Mouse (Mus musculus) ovary, postnatal 10 days (tissue): ENCODE data around the gene Zfp36l2.
"Not testable (repeated sequence)": the region's sequence is repeated elsewhere in the genome, so short reads cannot be mapped to it uniquely, and the experiment has no call there.

Source experiments
- DNase-seq: peaks from one replicate; pipeline ENCODE4 v3.0.0; 2022; ENCODE audit warnings: low spot score

Zfp36l2 gene

DNA sequence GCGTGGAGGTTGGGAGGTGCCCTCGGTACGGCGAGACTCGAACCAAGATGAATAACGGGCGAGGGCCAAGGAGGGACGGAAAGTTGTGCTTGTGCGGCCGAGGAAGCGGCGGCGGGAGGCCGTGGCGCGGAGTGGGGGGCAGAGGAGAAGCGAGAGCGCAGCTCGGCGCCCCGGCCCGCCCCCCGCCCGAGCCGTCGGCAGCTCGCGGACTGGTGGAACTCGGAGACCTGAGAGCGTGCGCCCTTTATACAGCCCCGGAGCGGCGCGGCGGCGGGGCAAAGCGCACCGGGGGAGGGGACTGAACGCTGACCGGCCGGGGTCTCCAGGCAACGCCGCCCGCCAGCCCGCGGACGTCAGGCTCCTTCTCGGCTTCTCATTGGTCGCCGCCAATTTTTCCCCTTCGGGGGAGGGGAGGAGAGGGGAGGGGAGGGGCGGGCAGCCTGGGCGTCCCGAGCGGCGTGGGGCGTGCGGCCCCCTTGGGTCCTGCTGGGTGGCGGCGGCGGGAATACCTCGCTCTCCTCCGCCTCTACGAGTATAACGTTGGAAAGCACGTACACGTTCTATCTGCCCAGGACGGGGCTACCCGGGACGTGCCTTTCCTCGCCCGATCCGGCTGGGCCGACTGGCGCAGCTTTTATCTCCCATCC, at the start of gene Zfp36l2:
TSS of gene Zfp36l2 (minus strand) at position 221 of the 647 bp plus-strand sequence.
- DNase-seq: peak; percentile 99

DNA sequence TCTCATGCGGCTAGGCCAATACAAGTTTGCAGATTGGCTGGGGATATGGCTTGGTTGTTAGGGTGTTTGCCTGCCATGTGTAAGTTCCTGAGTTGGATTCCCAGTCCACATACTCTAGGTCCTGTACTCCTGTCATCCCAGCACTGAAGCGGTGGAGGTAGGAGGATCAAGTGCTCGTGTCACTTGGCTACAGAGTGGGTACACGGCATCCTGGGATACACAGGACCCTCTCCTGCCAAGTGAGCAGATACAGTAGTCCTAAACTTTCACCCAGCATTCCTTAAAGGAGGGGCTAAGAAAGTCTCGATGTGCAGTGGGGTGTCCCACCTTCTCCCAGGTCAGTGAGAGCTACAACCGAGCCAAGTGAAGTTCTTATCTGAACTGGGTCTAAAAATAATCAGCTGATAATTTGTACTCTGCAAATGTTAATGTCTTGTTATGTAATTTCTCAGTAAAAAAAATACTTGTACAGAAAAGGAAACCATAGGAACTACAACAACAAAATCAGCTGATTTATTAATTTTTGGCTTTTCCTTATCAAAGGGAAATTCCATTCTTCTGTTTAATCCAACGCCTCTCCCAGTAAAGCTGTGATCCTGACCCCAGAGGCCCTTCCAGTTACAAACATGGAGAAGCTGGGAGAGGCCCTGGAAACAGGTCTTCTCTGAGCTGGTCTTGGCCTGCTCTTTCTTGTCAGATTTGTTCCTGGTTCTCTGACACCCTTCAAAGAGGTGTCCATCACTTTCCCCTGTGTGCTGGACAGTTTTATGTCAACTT, 49.2 kb upstream of the Zfp36l2 start:
- no peak for DNase-seq

DNA sequence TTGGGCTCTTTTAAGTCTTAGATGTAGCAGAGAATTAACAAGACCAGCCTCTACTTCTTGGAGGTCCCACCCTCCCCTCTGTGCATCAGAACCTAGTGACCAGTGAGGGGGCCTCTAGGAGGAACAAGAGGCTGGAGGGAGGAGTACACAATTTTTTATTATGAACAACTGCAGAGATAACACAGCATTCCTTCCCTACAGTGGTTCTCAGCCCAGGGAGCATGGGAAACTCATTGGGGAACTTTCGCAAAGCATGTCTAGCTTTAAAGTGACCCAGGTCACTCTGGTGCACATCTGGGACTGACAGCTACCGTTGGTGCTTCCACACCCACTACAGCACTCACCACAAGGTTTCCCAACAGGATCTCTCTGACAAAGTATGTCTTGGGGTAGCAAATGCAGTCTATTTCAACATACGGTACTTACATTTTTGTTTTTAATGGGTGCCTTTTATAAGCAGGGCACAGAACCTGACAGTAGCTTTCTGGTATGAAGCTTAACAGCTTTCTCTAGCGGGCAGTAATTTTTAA, 47.7 kb upstream of the Zfp36l2 start:
- no peak for DNase-seq

DNA sequence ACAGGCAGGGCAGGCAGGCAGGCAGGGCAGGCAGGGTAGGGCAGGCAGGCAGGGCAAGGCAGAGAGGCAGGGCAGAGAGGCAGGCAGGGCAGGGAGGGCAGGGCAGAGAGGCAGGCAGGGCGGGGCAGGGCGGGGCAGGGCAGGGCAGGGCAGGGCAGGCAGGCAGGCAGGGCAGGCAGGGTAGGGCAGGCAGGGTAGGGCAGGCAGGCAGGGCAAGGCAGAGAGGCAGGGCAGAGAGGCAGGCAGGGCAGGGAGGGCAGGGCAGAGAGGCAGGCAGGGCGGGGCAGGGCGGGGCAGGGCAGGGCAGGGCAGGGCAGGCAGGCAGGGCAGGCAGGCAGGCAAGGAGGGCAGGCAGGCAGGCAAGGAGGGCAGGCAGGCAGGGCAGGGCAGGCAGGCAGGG, 47.0 kb upstream of the Zfp36l2 start:
- DNase-seq: not testable (repeated sequence)

DNA sequence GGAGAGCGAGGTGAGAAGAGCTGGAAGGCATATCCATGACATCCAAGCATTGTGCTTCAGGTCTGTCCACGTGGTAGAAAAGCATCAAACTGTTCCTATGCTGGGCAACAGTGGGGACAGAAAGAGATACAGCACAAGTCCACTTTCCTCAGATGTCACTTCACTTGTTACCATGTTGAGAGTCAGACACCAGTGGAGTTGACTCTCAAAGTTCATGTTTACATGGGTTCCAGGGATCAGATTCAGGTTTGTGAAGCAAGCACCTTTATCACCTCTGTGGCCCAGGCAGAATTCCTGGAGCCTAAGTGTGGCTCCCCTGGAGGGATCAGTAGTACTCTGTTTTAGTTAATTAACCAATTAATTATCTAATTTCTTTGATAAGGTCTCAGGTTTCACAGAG, 46.0 kb upstream of the Zfp36l2 start:
- DNase-seq: no peak

DNA sequence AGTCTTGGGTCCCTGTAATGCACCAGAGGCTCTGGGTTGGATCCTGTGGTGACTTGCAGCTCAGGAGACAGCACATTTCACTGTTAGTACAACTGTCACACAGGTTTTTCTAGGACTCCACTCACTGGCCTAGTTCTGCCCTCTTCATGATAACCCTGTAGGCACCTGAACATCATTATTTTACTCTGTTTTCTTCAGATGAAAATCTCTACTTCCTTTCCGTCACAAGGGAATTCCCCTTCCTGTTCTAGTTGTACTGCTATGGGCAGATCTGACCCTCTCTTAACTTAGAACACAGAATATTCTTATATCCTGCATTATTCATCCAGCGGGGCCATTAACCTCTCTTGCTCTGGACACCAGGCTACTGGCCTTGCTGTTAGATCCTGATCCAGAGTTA, 43.6 kb upstream of the Zfp36l2 start:
- no peak for DNase-seq

DNA sequence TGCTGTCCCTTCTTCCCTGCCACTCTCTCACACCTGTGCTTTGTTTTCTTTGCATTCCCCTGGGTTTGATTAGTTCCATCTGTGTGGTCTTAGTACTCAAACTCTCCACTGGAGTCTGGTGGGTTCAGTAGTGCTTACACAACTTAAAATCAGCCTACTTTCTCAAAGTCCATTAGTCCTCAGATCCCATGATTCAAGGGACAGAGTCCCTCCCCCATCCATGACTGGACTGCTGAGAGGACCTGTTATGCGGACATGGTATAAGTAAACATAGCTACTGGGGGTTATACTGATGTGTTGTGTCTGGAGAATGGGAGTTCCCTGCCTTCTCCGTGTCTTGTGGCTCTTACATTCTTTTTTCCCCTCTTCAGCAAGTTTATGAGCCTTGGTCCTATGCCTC, 40.5 kb upstream of the Zfp36l2 start:
- DNase-seq: no peak

DNA sequence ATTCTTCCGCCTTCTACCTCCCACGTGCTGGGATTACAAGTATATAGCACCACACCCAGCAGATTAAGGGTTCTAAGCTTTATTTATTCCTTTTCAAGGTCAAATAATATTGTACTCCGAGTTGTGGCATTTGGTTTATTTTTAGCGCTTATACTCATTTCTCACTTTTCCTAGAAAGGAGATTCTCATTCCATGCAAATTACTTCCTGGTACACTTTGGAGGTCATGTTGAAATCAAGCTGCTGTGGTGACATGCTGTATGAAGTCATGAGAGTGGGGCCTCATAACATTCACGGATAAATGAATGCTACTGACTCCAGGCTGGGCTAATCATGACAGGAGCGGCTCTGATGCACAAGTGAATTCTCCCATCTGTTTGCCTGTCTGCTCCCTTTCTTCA, 38.9 kb upstream of the Zfp36l2 start:
- DNase-seq: no peak

DNA sequence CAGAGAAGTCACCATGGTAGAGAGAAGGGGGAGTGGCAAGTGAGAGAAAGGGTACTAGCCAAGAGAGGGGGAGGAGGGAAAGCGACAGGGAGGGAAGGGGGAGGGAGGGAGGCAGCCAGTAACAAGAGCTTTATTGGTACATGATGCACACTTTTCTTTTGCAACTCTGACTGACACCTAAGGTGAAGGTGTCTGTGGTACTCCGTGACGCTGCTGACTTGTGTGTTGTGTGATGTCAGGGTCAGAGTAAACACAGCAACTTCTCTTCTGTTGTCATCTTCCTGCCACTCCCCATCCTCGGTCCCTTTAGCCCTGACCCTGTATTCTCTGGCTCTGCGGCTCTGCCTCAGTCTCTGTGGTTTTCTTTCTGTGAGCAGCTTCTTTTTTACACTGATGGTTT, 38.5 kb upstream of the Zfp36l2 start:
- no peak for DNase-seq

DNA sequence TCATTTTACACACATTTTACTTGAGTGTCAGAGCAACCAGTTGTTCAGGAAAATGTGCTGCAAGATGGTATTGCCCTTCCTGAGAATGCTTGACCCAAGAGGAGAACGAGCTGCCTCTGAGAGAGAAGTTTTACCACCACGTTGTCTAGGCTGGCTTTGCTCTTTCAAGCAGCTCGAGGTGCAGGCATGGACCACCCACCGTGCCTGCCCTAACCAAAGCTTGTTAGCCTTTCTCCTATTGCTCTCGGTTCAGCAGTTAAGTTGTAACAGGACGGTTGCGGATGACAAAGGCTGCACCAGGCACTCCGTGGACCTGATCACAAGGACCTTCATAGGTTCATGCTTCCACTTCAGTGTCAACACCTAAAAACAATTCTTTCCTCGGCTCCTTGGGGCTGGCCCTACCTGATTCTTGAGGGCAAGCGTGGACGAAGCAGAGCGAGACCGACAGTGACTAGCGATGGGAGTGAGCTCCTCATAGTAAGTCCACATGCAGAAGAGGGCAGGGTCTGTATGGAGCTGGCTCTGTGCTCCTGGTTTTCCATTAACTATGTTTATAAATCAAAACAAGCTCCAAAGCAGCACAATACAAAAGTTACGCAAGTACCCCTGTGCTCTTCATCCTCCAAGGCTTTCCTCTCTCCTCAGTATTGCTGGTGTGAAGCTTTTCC, 36.6 kb upstream of the Zfp36l2 start:
- DNase-seq: no peak

DNA sequence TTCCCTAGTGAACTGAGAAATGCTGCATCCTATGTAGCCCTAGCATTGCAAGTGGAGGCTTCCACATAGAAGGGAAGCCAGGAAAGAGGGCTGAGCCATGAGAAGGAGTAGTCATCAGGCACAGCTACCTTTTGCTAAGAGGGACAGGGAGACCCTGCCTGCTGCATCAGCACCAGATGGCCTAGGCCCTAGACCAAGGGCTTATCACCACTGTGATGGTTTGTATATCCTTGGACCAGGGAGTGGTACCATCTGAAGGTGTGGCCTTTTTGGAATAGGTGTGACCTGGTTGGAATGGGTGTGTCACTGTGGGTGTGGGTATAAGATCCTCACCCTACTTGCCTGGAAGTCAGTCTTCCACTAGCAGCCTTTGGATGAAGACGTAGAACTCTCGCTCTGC, 31.1 kb upstream of the Zfp36l2 start:
- not testable (repeated sequence) for DNase-seq

DNA sequence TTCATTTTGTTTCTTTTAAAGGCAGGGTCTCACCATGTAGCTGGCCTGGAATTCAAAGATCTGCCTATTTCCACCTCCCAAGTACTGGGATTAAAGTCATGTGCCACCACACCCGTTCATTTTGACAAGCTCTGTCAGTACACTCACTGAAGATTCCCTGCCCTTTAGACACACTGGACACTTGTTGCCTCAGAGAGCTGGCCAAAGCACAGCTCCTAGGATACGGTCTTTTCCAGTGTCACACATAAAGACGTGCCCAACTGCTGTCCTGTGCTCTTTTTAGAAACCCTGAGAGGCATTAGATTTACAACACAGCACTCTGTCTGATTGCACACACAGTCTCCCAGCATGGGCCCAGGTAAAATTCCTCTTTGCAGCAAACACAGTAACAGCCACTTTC, 29.9 kb upstream of the Zfp36l2 start:
- DNase-seq: no peak

DNA sequence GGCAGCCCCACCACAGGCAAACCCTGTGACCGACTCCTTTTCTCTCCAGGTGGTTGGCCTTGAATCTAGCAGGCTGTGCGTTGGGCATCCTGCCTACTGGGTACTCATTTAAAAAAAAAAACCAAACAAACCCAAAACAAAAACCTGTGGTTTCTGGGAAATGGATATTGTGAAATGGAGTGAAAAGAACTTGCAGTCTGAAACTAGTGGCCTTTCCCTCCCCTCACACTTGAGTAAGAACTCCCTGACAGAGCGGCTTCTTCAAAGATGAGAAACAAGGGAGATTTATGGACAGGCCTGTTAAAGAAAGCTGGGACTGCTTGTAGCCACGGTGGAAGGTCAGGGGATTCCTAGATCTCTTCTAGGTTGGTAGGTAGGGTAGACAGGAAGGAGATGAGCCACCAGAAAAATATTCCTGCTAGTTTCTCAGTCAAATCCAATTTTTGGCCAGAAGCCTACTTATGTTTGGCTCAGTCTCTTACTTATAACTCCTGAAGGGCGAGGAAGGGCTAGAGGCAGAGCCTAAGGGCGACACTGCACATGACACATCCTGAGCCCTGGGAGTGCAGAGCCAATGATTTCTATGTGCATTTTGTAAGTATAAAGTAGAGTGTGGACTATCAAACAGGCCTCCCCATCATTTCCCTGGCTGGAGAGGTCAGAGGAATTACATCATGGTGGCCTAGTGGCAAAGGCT, 27.7 kb upstream of the Zfp36l2 start:
- DNase-seq: no peak

DNA sequence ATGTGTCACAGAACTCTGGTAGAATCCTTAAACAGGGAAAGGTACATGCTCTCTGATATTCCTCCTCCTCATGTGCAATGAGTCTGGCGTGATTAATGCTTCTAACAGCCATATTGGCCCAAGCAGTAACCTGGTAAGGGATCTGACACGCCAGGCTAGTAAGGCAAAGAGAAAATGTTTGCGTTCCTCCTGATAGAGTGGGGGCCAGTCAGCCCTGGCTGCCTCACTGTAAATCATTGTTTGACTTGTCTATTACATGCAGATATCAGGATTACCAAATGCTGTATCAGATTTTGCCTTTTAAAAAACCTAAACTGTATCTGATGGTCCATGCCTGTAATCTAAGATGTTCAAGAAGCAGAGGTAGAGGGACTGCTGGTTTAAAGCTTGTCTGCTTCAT, 25.7 kb upstream of the Zfp36l2 start:
- no peak for DNase-seq

DNA sequence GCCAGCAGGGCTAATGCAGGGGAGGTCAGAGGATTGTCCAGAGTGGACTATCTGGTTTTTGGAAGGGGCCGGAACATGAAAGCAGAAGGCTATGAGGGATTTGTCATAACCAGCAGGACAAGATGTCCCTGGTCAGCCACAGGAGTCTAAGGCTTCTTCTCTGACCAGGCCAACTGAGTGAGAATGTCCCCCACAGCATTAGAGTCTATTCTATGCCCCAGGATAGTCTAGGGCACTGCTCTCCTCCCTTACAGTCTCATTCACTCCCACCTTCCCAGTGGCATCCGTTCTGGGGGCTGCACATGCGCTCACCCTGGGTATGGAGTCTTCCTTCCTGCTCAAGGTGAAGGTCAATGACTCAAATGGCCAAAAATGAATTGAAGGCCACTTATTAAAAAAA, 19.9 kb upstream of the Zfp36l2 start:
- DNase-seq: no peak

DNA sequence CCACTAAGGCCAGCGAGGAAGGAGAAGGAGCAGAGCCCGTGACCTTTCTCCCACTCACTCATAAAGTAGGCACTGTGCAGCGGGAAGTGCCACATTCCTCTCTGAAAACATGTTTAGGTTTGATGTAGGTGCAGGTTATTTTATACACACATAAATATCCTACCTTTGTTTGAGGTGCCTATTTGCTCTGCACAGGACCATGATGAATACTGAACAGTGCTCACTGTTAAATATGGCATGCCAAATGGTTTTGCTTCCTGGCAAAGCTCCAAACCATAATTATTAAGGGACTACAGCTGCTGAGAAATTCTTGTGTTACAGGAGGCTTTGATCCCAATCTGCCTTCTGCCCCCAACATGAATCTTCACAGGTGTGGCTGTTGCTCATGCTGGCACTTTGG, 18.5 kb upstream of the Zfp36l2 start:
- no peak for DNase-seq

DNA sequence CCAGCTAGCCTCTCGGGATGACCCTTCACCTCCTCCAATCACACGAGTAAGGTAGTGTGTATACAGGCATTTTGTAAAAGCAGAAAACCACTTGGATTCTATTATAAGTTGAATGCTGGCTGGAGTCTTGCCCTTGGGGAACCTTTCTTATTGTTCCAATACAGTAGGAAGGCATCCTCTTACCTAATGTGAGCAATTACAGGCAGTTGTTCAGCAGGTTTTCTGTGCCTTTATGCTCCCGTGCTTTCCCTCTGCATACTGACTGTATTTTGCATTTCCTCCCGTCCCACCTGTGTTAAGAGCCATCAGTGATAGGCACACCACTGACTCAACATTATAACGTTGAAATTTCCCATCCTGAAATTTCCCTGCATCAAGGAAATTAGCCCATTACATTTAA, 17.2 kb upstream of the Zfp36l2 start:
- DNase-seq: no peak

DNA sequence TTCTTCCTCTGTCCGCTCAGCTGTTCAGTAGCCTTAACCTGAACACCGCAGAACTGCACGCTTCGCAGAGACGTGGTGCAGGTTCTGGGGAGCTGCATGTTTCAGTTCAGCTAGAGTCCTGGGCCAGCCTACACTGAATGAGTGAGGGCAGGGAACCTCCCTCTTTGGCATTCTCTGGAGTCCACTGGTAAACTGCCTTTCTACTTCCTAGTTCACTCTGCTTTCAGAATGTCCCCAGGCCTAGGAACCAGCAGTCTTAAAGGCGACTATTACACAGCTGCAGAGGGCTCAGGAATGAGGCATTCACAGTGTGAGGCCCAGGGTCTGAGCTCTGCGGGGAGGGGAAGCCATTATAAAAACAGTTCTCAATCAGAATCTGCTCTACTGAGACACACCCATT, 15.6 kb upstream of the Zfp36l2 start:
- DNase-seq: no peak

DNA sequence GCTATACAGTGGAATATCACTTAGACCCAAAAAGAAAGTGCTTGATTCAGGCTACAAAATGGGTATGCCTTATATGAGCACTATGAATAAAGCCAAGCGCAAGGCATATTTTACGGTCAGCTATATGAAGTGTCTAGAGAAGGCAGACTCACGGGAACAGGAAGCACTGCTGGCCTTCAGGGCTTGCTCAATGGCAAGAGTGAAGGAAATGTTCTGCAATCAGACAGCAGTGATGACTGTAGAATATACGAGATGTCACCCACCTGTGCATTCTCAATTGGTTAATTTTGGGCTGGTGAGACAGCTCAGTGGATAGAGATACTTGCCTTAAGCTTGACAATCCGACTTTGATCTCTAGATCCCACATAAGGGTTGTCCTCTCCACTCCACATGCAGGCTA, 13.4 kb upstream of the Zfp36l2 start:
- DNase-seq: no peak

DNA sequence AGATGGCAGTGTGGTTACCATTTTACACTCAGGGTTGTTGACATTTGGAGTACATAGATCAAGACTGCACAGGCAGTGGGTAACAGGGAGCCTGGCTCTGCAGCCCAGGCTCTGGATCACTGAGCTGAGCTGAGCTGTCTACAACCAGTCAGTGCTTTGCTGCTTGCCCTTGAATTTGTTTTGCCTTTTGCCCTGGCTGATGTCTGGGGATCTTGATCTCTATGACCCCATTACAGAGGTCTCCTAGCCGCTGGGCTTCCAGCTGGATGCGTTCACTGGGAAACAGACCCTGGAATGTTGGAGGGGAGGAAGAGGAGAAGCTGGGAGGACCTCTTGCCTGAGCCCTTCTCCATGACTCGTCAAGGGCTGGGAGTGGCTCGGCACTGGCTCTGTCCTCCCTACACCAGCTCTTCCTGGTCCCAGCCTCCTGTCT, 10.2 kb upstream of the Zfp36l2 start:
- no peak for DNase-seq

DNA sequence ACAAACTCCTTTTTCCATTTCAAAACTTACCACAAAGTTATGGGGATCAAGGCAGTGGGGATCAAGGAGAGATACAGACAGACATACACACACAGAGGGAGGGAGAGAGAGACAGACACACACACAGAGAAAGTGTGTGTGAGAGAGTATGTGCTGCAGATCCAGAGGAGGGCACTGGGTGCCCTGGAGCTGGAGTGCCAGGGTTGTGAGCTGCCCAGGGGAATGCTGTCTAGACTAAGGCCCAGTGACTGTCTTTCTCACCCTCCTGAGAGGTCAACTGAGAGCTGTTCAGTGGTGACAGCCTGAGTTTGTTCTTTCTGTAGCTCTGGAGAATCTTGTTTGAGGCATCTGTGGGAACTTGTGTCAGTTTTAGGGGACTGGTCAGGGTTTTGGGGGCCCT, 8.6 kb upstream of the Zfp36l2 start:
- no peak for DNase-seq

DNA sequence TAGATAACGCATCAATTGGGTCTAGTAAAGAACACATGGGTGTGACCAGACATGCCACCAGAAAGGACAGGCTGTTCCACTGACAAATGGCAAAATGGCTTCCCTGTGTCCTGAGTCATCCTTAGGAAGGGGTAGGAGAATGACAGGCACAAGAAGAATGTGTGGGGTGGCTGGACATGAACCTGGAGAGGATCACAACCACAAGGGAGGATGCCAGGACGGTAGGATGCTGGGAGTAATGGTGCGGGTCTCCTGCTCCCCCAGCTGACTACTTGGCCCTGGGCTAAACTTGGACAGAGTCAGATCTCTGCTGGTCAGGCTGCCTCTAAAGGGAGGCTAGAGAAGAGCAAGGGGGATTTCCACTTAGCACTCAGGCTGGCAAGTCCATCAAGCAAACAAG, 8.1 kb upstream of the Zfp36l2 start:
- no peak for DNase-seq

DNA sequence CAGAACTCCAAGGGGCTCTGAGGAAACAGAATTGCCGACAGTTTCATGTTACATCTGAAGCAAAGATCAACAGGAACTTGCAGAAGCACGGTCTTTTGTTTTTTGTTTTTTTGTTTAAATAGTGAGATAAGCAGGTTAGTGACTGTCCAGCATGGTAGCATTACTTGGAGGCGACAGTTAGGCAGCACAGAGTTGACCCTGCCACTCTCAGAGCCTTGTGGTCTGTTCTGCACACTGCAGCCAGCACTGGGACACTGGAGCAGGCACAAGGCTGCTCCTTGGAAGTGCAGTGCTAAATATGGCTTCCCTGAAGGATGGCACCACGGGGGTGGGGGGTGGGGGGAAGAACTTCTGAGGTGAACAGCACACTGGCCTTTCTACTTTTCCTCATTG, 7.3 kb upstream of the Zfp36l2 start:
- no peak for DNase-seq
